Mouse (Mus musculus): Measurements from ENCODE around the gene Slpi. TPM values are rescaled to one million over a fixed set of nuclear protein-coding genes. Genes with fewer than 3 reads are reported as not detected.

The Slpi gene
- polyA plus RNA-seq, 1 experiment from 2014 or later: 14.5 TPM

Small RNA genes lying within 50 kb of the gene (microRNA-seq; reads per million reads assigned to microRNA genes)
- gene Mir7678 (ENCODE audit: borderline number of aligned reads): not detected

Other genes with a start within 250 kb of the Slpi start
- gene Kcns1, start 218.0 kb downstream of the Slpi start, polyA plus RNA-seq (2015; fragmentation: Nextera tagmentation; extraction: Ambion mirVana): 0.49 and 0.96 TPM in 2 replicates
- 6.1 and 6.6 TPM in 2 replicates for gene Wfdc5, start 206.4 kb downstream of the Slpi start, polyA plus RNA-seq (2015; fragmentation: Nextera tagmentation; extraction: Ambion mirVana)
- gene Wfdc12, start 198.5 kb downstream of the Slpi start, polyA plus RNA-seq (2015; fragmentation: Nextera tagmentation; extraction: Ambion mirVana): 0.22 TPM in 1 of 2 replicates, not detected in the other
- gene Wfdc15a, start 189.0 kb downstream of the Slpi start, polyA plus RNA-seq (2015; fragmentation: Nextera tagmentation; extraction: Ambion mirVana): not detected in 2 replicates
- not detected in 2 replicates for gene Wfdc15b, start 167.4 kb downstream of the Slpi start, polyA plus RNA-seq (2015; fragmentation: Nextera tagmentation; extraction: Ambion mirVana)
- not detected in 2 replicates for gene Svs2, start 150.6 kb downstream of the Slpi start, polyA plus RNA-seq (2015; fragmentation: Nextera tagmentation; extraction: Ambion mirVana)
- not detected in 2 replicates for gene Svs3b, start 132.5 kb downstream of the Slpi start, polyA plus RNA-seq (2015; fragmentation: Nextera tagmentation; extraction: Ambion mirVana)
- not detected in 2 replicates for gene Svs4, start 110.6 kb downstream of the Slpi start, polyA plus RNA-seq (2015; fragmentation: Nextera tagmentation; extraction: Ambion mirVana)
- gene Svs3a, start 99.8 kb downstream of the Slpi start, polyA plus RNA-seq (2015; fragmentation: Nextera tagmentation; extraction: Ambion mirVana): not detected in 2 replicates
- not detected in 2 replicates for gene Svs6, start 72.3 kb downstream of the Slpi start, polyA plus RNA-seq (2015; fragmentation: Nextera tagmentation; extraction: Ambion mirVana)
- gene Svs5, start 56.4 kb downstream of the Slpi start, polyA plus RNA-seq (2015; fragmentation: Nextera tagmentation; extraction: Ambion mirVana): not detected in 2 replicates
- 0.50 and 0.98 TPM in 2 replicates for gene Rbpjl, start 14.0 kb upstream of the Slpi start, polyA plus RNA-seq (2015; fragmentation: Nextera tagmentation; extraction: Ambion mirVana)
- 33.4 and 58.2 TPM in 2 replicates for gene Matn4, start 16.1 kb upstream of the Slpi start, polyA plus RNA-seq (2015; fragmentation: Nextera tagmentation; extraction: Ambion mirVana)
- gene Sdc4, start 54.8 kb upstream of the Slpi start, polyA plus RNA-seq (2015; fragmentation: Nextera tagmentation; extraction: Ambion mirVana): 113 and 114 TPM in 2 replicates
- gene Sys1, start 67.9 kb upstream of the Slpi start, polyA plus RNA-seq (2015; fragmentation: Nextera tagmentation; extraction: Ambion mirVana): 66.3 and 67.8 TPM in 2 replicates
- gene Gm20458, start 71.9 kb upstream of the Slpi start, polyA plus RNA-seq (2015; fragmentation: Nextera tagmentation; extraction: Ambion mirVana): 12.2 and 12.5 TPM in 2 replicates
- not detected in 2 replicates for gene Trp53tg5, start 84.6 kb upstream of the Slpi start, polyA plus RNA-seq (2015; fragmentation: Nextera tagmentation; extraction: Ambion mirVana)
- 8.4 and 10.3 TPM in 2 replicates for gene Dbndd2, start 97.0 kb upstream of the Slpi start, polyA plus RNA-seq (2015; fragmentation: Nextera tagmentation; extraction: Ambion mirVana)
- gene Pigt, start 108.4 kb upstream of the Slpi start, polyA plus RNA-seq (2015; fragmentation: Nextera tagmentation; extraction: Ambion mirVana): 63.0 and 70.5 TPM in 2 replicates
- 47.5 and 73.4 TPM in 2 replicates for gene Wfdc2, start 173.3 kb upstream of the Slpi start, polyA plus RNA-seq (2015; fragmentation: Nextera tagmentation; extraction: Ambion mirVana)
- not detected in 2 replicates for gene Spint3, start 184.4 kb upstream of the Slpi start, polyA plus RNA-seq (2015; fragmentation: Nextera tagmentation; extraction: Ambion mirVana)
- 0.22 and 0.27 TPM in 2 replicates for gene Wfdc6a, start 196.4 kb upstream of the Slpi start, polyA plus RNA-seq (2015; fragmentation: Nextera tagmentation; extraction: Ambion mirVana)
- gene Eppin, start 204.5 kb upstream of the Slpi start, polyA plus RNA-seq (2015; fragmentation: Nextera tagmentation; extraction: Ambion mirVana): not detected in 2 replicates
- not detected in 2 replicates for gene Wfdc6b, start 224.4 kb upstream of the Slpi start, polyA plus RNA-seq (2015; fragmentation: Nextera tagmentation; extraction: Ambion mirVana)
- gene Wfdc8, start 224.5 kb upstream of the Slpi start, polyA plus RNA-seq (2015; fragmentation: Nextera tagmentation; extraction: Ambion mirVana): not detected in 2 replicates
- gene Wfdc16, start 249.7 kb upstream of the Slpi start, polyA plus RNA-seq (2015; fragmentation: Nextera tagmentation; extraction: Ambion mirVana): not detected in 2 replicates